8 mouse cellular contexts compared by ENCODE assay signal in the genomic region with DNA sequence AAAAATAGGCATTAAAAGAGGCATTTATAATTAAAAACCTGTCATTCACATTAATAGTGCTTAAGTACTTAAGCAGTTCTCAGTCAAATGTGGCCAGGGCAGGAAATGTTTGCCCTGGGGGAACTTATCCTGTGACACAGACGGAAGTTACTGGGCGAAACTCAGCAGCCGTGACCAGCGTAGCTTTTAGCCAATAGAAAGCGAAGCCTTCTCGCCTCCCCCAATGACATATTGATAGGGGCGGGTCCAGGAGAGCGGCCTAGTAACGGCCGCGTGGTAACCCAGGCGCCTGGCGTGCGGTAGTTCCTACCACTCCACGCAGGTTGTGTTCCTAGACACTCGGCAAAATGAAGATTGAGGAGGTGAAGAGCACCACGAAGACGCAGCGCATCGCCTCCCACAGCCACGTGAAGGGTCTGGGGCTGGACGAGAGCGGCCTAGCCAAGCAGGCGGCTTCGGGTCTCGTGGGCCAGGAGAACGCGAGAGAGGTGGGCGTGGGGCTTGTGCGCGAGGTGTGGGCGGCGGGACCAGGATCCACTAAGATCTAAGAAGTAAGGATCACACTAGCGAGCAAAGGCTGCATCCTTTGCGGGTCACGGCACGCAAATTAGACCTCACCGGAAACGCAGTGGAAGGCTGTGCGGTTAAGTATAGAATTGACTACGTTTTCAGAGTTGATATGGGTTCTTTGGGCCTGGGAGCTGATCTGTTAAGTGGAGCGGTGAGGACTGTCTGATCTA. TPM values are rescaled to one million over a fixed set of nuclear protein-coding genes. Genes with fewer than 3 reads are reported as not detected.
DNase-seq lines count a peak whose midpoint lies in the region; ATAC-seq lines count a peak whose summit lies in the region.

A gene (plus strand): TSS at position 229 of the 740 bp plus-strand sequence.

- no peaks in the 10 kb centered on the region for H3K27me3 ChIP-seq in heart, embryonic 13.5 days (replicated peaks)
- no peaks in the 10 kb centered on the region for H3K27me3 ChIP-seq in liver, embryonic 12.5 days (replicated peaks)
- H3K27me3 ChIP-seq in stomach, embryonic 15.5 days (replicated peaks), result no peaks in the 10 kb centered on the region

- WGBS in heart, embryonic 13.5 days, result under 1% methylated on average over 42 of the region's 42 CpGs
- WGBS in liver, embryonic 12.5 days (ENCODE audit: insufficient replicate concordance), result under 1% methylated on average over 42 of the region's 42 CpGs
- WGBS in stomach, embryonic 15.5 days, result under 1% methylated on average over 42 of the region's 42 CpGs

- peak within 1 kb of the TSS; percentile 78 for H3K4me3 ChIP-seq in brown adipose tissue, adult 24 weeks (ENCODE audit: insufficient read depth, low read depth, low read length)
- peak within 1 kb of the TSS; percentile 86 for H3K4me3 ChIP-seq in heart, embryonic 13.5 days
- H3K4me3 ChIP-seq in liver, embryonic 12.5 days, result peak within 1 kb of the TSS; percentile 74
- peak within 1 kb of the TSS; percentile 70 for H3K4me3 ChIP-seq in stomach, embryonic 15.5 days (replicated peaks)

- peak within 1 kb of the TSS; percentile 89 for H3K9ac ChIP-seq in heart, embryonic 13.5 days
- H3K9ac ChIP-seq in liver, embryonic 12.5 days, result peak within 1 kb of the TSS; percentile 85
- peak within 1 kb of the TSS; percentile 61 for H3K9ac ChIP-seq in stomach, embryonic 15.5 days

- peaks cover 32% of the 10 kb centered on the region for H3K36me3 ChIP-seq in heart, embryonic 13.5 days
- H3K36me3 ChIP-seq in liver, embryonic 12.5 days, result peaks cover 34% of the 10 kb centered on the region
- H3K36me3 ChIP-seq in stomach, embryonic 15.5 days, result peaks cover 14% of the 10 kb centered on the region

- peak; percentile 92 for ATAC-seq in heart, embryonic 13.5 days (ENCODE audit: extremely low read depth, insufficient number of reproducible peaks, low FRiP score, low TSS enrichment)
- peak; percentile 99 for ATAC-seq in liver, embryonic 12.5 days
- peak; percentile 100 for ATAC-seq in stomach, embryonic 15.5 days (ENCODE audit: insufficient read depth, low FRiP score, low read depth)

- H3K27ac ChIP-seq in brown adipose tissue, adult 24 weeks (replicated peaks; ENCODE audit: low read depth, low read length), result no peak within 1 kb of the TSS
- no peak within 1 kb of the TSS for H3K27ac ChIP-seq in heart, embryonic 13.5 days (replicated peaks)
- H3K27ac ChIP-seq in liver, embryonic 12.5 days, result peak within 1 kb of the TSS; percentile 48; the same call in 1 of the 2 replicates
- no peak within 1 kb of the TSS for H3K27ac ChIP-seq in stomach, embryonic 15.5 days

- no peaks in the 10 kb centered on the region for H3K9me3 ChIP-seq in heart, embryonic 13.5 days
- H3K9me3 ChIP-seq in liver, embryonic 12.5 days (replicated peaks), result no peaks in the 10 kb centered on the region
- H3K9me3 ChIP-seq in stomach, embryonic 15.5 days, result no peaks in the 10 kb centered on the region

- no peaks in the 10 kb centered on the region; the same call in 1 of the 2 replicates for H3K4me1 ChIP-seq in brown adipose tissue, adult 24 weeks (ENCODE audit: control insufficient read depth, insufficient read depth, insufficient read length, low read length)
- peaks cover 17% of the 10 kb centered on the region for H3K4me1 ChIP-seq in heart, embryonic 13.5 days
- peaks cover 27% of the 10 kb centered on the region for H3K4me1 ChIP-seq in liver, embryonic 12.5 days
- H3K4me1 ChIP-seq in stomach, embryonic 15.5 days, result peaks cover 10% of the 10 kb centered on the region

- H3K4me2 ChIP-seq in heart, embryonic 13.5 days, result peak within 1 kb of the TSS; percentile 77
- H3K4me2 ChIP-seq in liver, embryonic 12.5 days, result peak within 1 kb of the TSS; percentile 81
- H3K4me2 ChIP-seq in stomach, embryonic 15.5 days, result peak within 1 kb of the TSS; percentile 75

- peak; percentile 95 for DNase-seq in CD4-positive, CD25-positive, alpha-beta regulatory T cell, adult 2 months (ENCODE audit: low read depth, low spot score)
- peak; percentile 77 for DNase-seq in fat pad, adult 2 months (ENCODE audit: extremely low read depth, low read depth, low spot score)
- peak; percentile 94 for DNase-seq in kidney, postnatal 10 days
- DNase-seq in natural killer cell, adult 2 months (ENCODE audit: low spot score in 2 of 2), result peak; percentile 90 to 93

RNA-seq across cellular contexts. Expression of the gene that starts here (rescaled TPM):
- polyA plus RNA-seq in brown adipose tissue, adult 24 weeks (2012; ENCODE audit: insufficient read depth, insufficient read length, missing spikeins), result 11.5 and 16.4 TPM in 2 replicates
- 79.5 and 86.1 TPM in 2 replicates for polyA plus RNA-seq in heart, embryonic 13.5 days (2015; fragmentation: Nextera tagmentation; extraction: Ambion mirVana)
- polyA plus RNA-seq in liver, embryonic 12.5 days (2016; fragmentation: Nextera tagmentation; extraction: Ambion mirVana), result 136 and 138 TPM in 2 replicates
- 117 and 124 TPM in 2 replicates for polyA plus RNA-seq in stomach, embryonic 15.5 days (2015; fragmentation: Nextera tagmentation; extraction: Ambion mirVana)
